Mouse (Mus musculus): ENCODE results near the gene Agmo. TPM values are rescaled to one million over a fixed set of nuclear protein-coding genes. Genes with fewer than 3 reads are reported as not detected.

Gene Agmo
- total RNA-seq, 2 experiments from 2014 or later, result 7.7 to 8.2 TPM

Other genes starting within 250 kb of the Agmo start
- gene Meox2, start 133.1 kb upstream of the Agmo start, total RNA-seq (2021), result 1 to 10 TPM; 1.5 to 1.9 TPM

Data from adrenal gland, postnatal 36 days (tissue).